Mouse (Mus musculus) cerebellum, postnatal 25 days (tissue): Measurements from ENCODE around the gene Tmem117.

ENCODE experiments used
- DNase-seq, 2 experiments: peaks; one replicate each; pipeline ENCODE4 v3.0.0; 2021; ENCODE audit warnings: mixed read lengths in 2 of 2

Gene Tmem117

DNA sequence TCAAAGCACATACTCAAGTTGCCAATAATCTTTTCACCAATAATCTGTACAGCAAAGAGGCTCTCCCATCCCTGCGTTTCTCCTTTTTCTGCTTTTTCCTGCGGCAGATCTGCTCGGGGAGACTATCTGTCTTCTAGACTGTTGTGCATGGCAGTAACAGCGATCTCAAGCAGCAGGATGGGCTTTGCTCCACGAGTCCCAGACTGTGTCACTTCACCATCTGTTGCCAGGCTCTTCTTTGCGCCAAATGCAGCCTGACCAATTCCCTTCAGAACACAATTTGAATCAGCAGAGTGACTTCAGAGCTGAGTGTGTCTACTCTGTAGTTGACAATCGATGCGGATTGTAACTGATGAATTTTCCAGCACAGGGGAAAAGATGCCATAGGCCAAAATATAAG lies 415.0 kb downstream of the Tmem117 start:
- DNase-seq: peak; percentile 90

DNA sequence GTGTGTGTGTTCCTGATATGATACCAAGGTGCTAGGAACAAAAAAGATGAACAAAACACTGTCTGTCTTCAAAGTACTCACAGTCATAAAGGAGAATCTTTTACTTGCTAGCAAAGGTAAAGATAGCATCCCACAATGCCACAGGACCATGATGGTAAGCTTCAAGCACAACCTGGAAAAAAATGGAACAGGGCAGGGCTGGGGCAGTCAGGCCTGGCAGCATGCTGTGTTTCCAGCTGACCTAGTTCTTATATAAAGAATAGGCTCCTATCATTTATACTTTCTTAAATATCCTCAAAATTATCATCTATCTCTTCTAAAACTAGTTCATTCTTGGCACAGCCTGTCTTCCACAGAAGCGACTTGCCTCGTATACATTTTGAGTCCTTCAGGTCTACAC lies 418.5 kb downstream of the Tmem117 start:
- peak in 1 of 2 experiments; percentile 62 for DNase-seq

GRCm38 (mm10) chr15:95049171-95049729 lies 420.2 kb downstream of the Tmem117 start:
- peak; percentile 70 to 76 for DNase-seq

DNA sequence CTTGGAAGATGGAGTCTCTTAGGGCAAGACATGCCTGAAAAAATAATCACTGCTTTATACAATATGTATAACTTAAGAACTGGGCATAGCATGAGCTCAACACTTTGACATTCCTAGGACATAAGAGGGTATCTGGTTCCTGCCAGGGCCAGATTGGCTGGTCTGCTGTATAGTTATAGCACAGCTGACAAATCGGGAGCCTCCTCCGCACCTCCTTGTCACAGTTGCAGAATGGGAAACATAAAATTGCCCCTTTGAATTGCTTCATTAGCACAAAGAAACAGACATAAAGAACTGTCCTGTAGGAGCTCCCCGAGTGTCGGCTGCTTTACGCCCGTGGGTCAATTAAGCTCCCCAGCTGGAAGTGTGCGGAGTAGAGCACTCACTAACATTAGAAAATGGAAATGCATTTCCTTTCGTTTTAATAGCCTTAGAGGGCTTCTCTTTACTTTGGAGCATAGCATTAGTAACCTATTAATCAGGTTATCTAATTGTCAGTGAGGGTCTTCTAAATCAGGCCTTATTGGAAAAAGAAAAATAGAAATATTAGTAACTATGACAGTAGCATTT lies 426.1 kb downstream of the Tmem117 start:
- no peak for DNase-seq

- DNase-seq: peak in 1 of 2 experiments; percentile 57
Measured at GRCm38 (mm10) chr15:95068023-95068422, 439.0 kb downstream of the Tmem117 start.

DNA sequence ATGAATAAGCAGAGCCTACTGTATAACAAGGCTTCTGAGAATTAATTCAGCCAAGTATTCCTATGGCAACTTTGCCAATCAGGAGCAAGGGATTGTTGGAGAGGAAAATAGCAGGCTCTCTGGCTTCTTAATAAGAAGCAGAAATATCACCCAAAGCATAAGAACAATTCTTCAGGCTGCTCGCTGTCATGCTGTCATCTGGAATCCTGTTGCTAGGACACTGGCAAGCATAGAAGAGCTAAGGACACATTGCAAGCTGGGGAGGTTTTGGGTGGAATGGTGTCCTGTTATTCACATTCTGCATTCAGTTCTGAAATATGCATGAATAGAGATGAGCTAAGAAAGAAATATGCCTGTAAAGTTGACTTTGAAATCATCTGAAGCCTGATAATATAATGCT lies 439.8 kb downstream of the Tmem117 start:
- DNase-seq: no peak

GRCm38 (mm10) chr15:95070881-95071280 lies 441.8 kb downstream of the Tmem117 start:
- no peak for DNase-seq

DNA sequence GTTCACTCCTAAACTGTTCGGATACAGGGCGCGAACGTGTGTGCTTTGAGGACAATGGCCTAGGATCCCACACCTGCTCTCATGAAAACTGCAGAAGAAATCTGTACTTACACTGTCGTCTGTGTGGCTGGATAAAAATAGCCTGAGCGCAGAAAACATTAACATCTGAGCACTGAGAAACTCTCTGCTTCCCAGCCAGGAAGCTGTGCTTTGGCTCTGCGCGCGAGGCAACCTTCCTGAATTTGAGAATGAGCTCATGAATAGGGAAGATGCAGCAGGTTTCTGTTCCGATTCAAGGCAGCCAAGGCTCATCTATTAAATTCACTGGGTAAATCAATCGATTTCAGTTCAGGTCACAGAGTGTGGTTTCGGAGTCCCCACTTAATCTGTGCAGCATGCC lies 446.3 kb downstream of the Tmem117 start:
- DNase-seq: peak; percentile 56

GRCm38 (mm10) chr15:95081654-95082053 lies 452.6 kb downstream of the Tmem117 start:
- DNase-seq: peak in 1 of 2 experiments; percentile 27

DNA sequence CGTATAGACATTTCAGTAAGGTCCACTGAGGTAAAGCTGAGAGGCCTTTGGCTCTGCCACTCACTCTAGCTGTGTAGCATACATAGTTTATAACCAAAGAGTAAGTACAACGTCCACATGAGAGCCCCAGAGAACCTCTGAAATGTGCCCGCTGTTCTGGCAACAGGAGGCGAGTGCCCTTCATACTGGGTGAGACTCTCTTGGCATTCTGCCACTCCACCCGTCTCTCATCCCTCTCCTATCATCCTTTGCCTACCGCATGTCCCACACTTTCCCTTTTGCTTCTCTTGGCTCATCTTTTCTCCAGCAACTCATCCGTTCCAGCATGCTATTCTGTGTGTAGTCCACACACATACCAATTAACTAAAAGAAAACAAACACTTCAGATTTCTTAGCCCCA lies 456.9 kb downstream of the Tmem117 start:
- peak; percentile 58 to 65 for DNase-seq

DNA sequence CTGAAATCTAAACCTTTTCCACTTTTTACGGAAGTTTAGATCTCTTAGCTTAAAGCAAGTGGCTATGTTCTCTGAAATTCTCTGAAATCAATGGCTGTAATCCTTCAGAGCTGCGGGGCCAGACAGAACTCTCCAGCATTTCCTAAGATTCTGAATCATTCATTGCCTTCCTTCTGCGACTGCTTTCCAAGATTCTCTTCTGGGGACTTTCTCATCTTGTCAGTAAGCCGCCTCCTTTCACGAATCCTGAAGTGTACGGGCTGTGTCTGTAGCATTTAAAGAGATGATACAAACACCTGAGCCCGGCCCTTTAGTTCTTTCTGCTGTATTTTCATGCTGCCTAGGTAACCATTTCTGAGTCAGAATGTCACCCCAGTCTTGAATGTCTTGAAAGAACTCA lies 471.1 kb downstream of the Tmem117 start:
- DNase-seq: no peak

GRCm38 (mm10) chr15:95101522-95101921 lies 472.5 kb downstream of the Tmem117 start:
- DNase-seq: no peak

- DNase-seq: peak in 1 of 2 experiments; percentile 17
Measured at GRCm38 (mm10) chr15:95107246-95107809, 478.3 kb downstream of the Tmem117 start.

GRCm38 (mm10) chr15:95108626-95109025 lies 479.6 kb downstream of the Tmem117 start:
- peak; percentile 14 to 17 for DNase-seq

DNA sequence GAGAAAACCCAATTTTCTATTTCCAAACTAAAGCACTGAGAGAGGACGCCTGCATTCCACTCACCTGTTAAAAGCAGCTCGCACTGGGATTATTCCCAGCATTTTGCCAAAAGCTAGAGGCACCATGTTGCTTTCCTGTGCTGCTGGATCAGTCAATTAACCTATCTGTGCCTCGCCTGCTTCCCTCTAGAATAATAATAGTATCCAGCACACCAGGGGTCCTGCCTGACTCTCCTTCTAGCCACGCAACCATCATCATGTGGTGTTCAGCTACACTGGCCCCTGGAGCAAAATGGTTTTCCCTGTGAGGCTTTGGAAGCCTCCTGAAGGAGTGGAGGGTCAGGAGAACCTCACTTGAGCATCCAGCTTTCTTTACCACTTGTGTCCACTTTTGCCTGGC lies 502.4 kb downstream of the Tmem117 start:
- DNase-seq: no peak

DNA sequence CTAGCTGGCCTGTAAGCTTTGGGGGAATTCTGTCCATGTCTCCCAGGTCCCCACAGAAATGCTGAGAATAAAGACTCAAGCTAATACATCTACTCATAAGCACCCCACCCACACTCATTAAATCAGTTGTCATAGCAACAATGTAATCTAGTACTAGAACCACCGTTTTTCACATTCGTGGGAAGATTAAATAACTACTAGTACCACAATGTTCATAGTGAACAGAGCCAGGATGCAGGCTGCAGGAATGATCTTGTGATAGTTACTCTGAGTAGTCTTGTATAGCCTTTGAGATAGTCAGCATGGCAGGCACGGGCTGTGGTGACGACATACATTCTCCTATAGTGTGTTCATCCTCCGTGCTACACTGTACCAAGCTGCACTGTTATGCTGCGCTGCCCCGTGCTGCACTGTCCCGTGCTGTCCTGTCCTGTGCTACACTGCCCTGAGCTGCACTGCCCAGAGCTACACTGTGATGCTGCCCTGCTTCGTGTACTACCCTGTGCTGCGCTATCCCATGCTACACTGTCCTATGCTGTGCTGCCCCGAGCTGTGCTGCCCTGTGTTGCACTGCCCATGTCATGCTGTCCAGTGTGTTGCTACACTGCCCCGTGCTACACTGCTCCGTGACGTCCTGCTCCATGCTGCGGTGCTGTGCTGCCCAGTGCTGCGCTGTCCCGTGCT lies 507.0 kb downstream of the Tmem117 start:
- no peak for DNase-seq

DNA sequence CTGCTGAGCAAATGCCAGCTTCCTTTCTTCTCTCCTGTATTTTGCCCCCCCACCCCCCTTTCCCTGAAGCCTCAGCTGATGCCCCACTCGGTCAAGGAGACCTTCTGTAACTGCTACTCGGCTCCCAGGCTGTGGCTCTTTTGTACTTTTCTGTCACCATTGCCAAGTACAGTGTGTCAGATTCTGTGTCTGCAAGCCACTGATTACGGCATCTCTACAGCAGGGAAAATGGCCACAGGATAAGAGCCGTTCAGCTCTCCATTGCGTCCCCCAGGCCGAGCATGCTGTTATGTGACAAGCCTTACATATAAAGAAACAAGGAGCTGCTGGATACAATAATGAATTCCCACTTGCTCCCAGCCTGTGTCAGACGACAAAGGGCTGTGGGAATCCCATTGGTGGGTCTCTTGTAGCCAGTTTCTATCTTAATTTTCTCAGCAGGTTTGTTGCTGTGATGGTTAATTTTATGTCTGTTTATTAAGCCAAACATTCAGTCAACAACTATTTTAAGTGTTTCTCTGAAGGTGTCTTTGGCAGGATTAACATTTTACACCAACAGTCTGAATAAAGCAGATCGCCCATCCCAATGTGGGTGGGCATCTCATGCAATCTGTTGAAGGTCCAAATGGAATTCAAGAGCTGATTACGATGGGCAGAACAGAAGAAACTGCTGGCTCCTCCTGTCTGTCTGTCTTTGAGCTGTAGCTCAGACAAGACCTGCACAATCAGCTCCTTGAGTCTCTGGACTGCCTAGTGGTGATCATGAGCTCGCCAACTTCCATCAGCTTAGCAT lies 508.2 kb downstream of the Tmem117 start:
- no peak for DNase-seq

GRCm38 (mm10) chr15:95138709-95139409 lies 509.8 kb downstream of the Tmem117 start:
- peak; percentile 24 to 32 for DNase-seq

- no peak for DNase-seq
Measured at GRCm38 (mm10) chr15:95144131-95144530, 515.1 kb downstream of the Tmem117 start.

- no peak for DNase-seq
Measured at GRCm38 (mm10) chr15:95145118-95145517, 516.1 kb downstream of the Tmem117 start.
